Mouse (Mus musculus): ENCODE measurements around the gene Fgd6. TPM values are rescaled to one million over a fixed set of nuclear protein-coding genes. Genes with fewer than 3 reads are reported as not detected.
A peak's percentile ranks its signal among the peaks of the same experiment; 100 is the strongest.

Gene Fgd6
- polyA plus RNA-seq, 1 experiment: 2.8 TPM

DNA sequence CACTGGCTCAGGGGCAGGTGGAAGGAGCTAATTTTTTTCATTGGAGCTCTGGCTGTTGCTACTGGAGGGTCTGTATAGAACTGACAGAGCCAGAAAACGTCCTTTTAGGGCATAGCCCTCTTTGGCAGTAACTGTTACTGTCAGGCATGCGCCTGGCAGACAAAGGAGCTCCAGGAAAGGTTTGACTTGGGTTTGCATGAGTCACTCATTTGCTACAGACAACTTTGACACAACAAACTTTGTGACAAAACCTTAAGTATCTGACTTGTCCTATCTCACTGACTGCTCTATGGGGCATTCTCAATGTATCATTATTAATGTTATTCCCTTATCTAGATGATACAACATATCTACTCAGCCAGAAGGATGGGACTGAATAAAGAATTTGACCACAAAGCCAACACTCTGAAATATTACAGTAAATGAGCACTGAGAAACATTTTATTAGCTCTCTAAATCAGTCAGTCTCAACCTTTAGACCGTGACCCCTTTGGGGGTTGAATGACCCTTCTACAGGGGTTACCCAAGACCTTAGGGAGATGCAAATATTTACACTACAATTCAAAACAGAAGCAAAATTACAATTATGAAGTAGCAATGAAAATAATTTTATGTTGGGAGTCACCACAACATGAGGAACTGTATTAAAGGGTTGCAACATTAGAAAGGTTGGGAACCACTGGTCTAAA lies 25.7 kb upstream of the Fgd6 start:
- no peak overlapping the region for H3K4me3 ChIP-seq (ENCODE audit: extremely low read depth, insufficient read depth, insufficient read length)
- H3K27ac ChIP-seq (ENCODE audit: insufficient read depth, low read length): no peak overlapping the region
- 83% methylated on average over 3 of the region's 3 CpGs for WGBS
- no peak for TF ChIP-seq CTCF (IDR thresholded peaks at IDR 0.05; ENCODE audit: extremely low read depth, insufficient read depth, insufficient read length, insufficient replicate concordance)
- no peaks in the 10 kb centered on the region for H3K27me3 ChIP-seq (ENCODE audit: control insufficient read depth, insufficient read depth, low read length)
- H3K36me3 ChIP-seq (ENCODE audit: control insufficient read depth, insufficient read depth, low read length): peaks cover 2% of the 10 kb centered on the region; the same call in 1 of the 2 replicates
- no peak for DNase-seq (ENCODE audit: low read depth in 1 of 2, low spot score in 2 of 2)
- H3K4me1 ChIP-seq (ENCODE audit: control insufficient read depth, insufficient read depth, insufficient read length): no peaks in the 10 kb centered on the region

DNA sequence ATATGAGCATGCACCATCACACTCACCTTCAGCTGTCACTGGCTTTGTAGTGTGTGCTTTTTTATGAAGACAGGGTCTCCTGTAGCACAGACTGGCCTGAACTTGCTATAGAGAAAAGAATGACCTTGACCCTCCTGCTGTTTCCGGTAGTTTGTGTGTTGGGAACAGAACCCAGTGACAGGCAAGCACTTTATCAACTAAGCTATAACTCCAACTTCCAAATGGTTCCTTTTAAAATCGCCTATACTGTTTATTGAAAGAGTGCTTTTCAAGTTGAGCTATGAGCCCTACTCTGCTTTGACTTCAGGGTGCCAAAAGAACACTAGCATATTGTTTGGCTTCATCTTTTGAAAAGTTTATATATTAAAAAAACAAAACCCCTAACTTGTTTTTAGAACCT lies 24.8 kb upstream of the Fgd6 start:
- Histone ChIP-seq H3K4me3 (ENCODE audit: extremely low read depth, insufficient read depth, insufficient read length) (no peak overlapping the region), H3K4me1 (ENCODE audit: control insufficient read depth, insufficient read depth, insufficient read length) (no peaks in the 10 kb centered on the region), H3K27me3 (ENCODE audit: control insufficient read depth, insufficient read depth, low read length) (no peaks in the 10 kb centered on the region), H3K27ac (ENCODE audit: insufficient read depth, low read length) (no peak overlapping the region), H3K36me3 (ENCODE audit: control insufficient read depth, insufficient read depth, low read length) (peaks cover 2% of the 10 kb centered on the region; the same call in 1 of the 2 replicates)
- TF ChIP-seq POLR2A (IDR thresholded peaks at IDR 0.05; ENCODE audit: low read depth, low read length) (no peak), CTCF (IDR thresholded peaks at IDR 0.05; ENCODE audit: extremely low read depth, insufficient read depth, insufficient read length, insufficient replicate concordance) (no peak)
- WGBS: 84% methylated on average over 2 of the region's 2 CpGs
- DNase-seq (ENCODE audit: low read depth in 1 of 2, low spot score in 2 of 2): no peak

DNA sequence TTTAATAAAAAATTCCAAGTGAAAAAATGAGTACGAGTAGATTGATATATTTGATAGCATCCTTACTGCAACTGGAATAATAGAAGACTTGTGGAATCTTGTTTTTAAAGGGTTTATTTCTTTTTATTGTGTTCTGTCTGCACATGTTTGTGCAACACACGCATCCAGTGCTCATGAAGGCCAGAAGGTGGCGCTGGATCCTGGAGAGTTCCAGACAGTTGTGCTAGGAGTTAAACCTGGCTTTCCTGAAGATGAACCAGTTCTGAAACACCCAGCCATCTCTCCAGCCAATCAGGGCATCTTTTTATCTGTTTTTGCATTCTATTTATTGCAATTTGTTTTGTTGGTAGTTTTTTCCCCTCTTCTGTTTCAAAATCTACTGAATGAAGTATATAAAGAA lies 22.6 kb upstream of the Fgd6 start:
- no peak overlapping the region for H3K4me3 ChIP-seq (ENCODE audit: extremely low read depth, insufficient read depth, insufficient read length)
- WGBS: 64% methylated on average over 3 of the region's 3 CpGs
- H3K27me3 ChIP-seq (ENCODE audit: control insufficient read depth, insufficient read depth, low read length): no peaks in the 10 kb centered on the region
- peak in 1 of 2 experiments; percentile 44 for DNase-seq (ENCODE audit: low read depth in 1 of 2, low spot score in 2 of 2)
- no peaks in the 10 kb centered on the region for H3K4me1 ChIP-seq (ENCODE audit: control insufficient read depth, insufficient read depth, insufficient read length)
- no peak overlapping the region for H3K27ac ChIP-seq (ENCODE audit: insufficient read depth, low read length)
- H3K36me3 ChIP-seq (ENCODE audit: control insufficient read depth, insufficient read depth, low read length): no peaks in the 10 kb centered on the region
- TF ChIP-seq POLR2A (IDR thresholded peaks at IDR 0.05; ENCODE audit: low read depth, low read length) (no peak), CTCF (IDR thresholded peaks at IDR 0.05; ENCODE audit: extremely low read depth, insufficient read depth, insufficient read length, insufficient replicate concordance) (peak; percentile 46; the same call in 1 of the 2 replicates)

DNA sequence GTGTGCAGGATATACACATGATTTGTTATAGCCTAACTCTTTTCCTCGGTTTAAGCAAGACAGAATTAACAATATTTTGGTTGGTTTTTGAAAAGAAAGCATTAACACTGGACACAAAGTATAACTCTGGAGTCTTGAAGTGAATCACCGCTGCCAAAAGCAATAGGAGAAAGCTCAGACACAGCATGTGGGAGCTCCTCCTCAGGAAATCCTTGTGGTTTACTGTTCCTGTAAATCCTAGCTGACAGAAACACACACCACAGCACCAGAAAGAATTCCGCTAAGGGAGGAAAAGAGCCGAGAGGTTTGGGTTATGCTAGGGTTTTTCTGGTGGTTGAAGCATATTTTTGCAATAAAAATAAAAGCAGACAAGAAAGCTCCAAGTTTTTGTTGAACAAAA lies 21.6 kb upstream of the Fgd6 start:
- WGBS: 37% methylated on average over 4 of the region's 4 CpGs
- no peak for DNase-seq (ENCODE audit: low read depth in 1 of 2, low spot score in 2 of 2)
- Histone ChIP-seq H3K27ac (ENCODE audit: insufficient read depth, low read length) (no peak overlapping the region), H3K36me3 (ENCODE audit: control insufficient read depth, insufficient read depth, low read length) (no peaks in the 10 kb centered on the region), H3K27me3 (ENCODE audit: control insufficient read depth, insufficient read depth, low read length) (no peaks in the 10 kb centered on the region), H3K4me1 (ENCODE audit: control insufficient read depth, insufficient read depth, insufficient read length) (no peaks in the 10 kb centered on the region), H3K4me3 (ENCODE audit: extremely low read depth, insufficient read depth, insufficient read length) (no peak overlapping the region)
- TF ChIP-seq POLR2A (IDR thresholded peaks at IDR 0.05; ENCODE audit: low read depth, low read length) (no peak), CTCF (IDR thresholded peaks at IDR 0.05; ENCODE audit: extremely low read depth, insufficient read depth, insufficient read length, insufficient replicate concordance) (no peak)

DNA sequence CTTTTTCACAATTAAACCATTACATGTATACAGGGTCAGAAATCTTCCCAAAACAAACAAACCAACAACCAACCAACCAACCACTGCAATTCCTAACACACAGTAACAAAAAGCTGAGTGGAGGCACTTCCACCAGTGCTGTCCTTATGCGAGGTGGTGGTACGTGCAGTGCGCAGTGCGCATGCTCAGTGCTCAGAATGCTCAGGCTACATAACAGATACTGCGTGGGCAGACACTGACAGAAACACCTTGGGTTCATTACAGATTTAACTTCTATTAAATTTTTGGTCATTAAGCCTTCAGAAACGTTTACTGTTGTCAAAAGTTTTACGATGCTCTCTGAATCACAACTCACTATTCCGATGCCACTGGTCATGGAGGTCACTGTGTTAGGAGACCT lies 18.3 kb upstream of the Fgd6 start:
- TF ChIP-seq POLR2A (IDR thresholded peaks at IDR 0.05; ENCODE audit: low read depth, low read length): no peak
- TF ChIP-seq CTCF (IDR thresholded peaks at IDR 0.05; ENCODE audit: extremely low read depth, insufficient read depth, insufficient read length, insufficient replicate concordance): no peak
- H3K36me3 ChIP-seq (ENCODE audit: control insufficient read depth, insufficient read depth, low read length): no peaks in the 10 kb centered on the region
- no peak overlapping the region for H3K27ac ChIP-seq (ENCODE audit: insufficient read depth, low read length)
- DNase-seq (ENCODE audit: low read depth in 1 of 2, low spot score in 2 of 2): no peak
- H3K4me3 ChIP-seq (ENCODE audit: extremely low read depth, insufficient read depth, insufficient read length): no peak overlapping the region
- no peaks in the 10 kb centered on the region for H3K4me1 ChIP-seq (ENCODE audit: control insufficient read depth, insufficient read depth, insufficient read length)
- 93% methylated on average over 8 of the region's 8 CpGs for WGBS
- no peaks in the 10 kb centered on the region for H3K27me3 ChIP-seq (ENCODE audit: control insufficient read depth, insufficient read depth, low read length)

DNA sequence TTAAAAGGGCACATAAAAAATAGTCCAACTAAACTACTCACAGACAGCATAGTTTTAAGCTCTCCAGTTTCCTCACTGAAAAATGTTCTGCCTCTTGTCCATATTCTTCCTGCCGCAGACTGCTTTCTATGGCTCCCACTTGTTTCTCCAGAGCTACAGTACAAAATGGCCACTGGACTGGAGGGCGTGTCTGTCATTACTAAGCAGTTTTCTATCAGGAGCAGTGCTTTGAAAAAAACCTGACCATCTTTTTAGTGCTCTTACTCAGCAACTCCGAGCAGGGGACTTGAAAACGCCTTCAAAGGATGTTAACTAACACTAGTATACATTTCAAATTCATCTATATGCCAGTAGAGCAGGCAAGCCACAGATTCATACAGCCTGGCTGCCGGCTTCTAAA lies 15.2 kb upstream of the Fgd6 start:
- Histone ChIP-seq H3K27me3 (ENCODE audit: control insufficient read depth, insufficient read depth, low read length) (no peaks in the 10 kb centered on the region), H3K27ac (ENCODE audit: insufficient read depth, low read length) (no peak overlapping the region), H3K4me1 (ENCODE audit: control insufficient read depth, insufficient read depth, insufficient read length) (no peaks in the 10 kb centered on the region), H3K4me3 (ENCODE audit: extremely low read depth, insufficient read depth, insufficient read length) (no peak overlapping the region), H3K36me3 (ENCODE audit: control insufficient read depth, insufficient read depth, low read length) (no peaks in the 10 kb centered on the region)
- no peak for DNase-seq (ENCODE audit: low read depth in 1 of 2, low spot score in 2 of 2)
- TF ChIP-seq CTCF (IDR thresholded peaks at IDR 0.05; ENCODE audit: extremely low read depth, insufficient read depth, insufficient read length, insufficient replicate concordance) (no peak), POLR2A (IDR thresholded peaks at IDR 0.05; ENCODE audit: low read depth, low read length) (no peak)
- WGBS: 78% methylated on average over 5 of the region's 5 CpGs

DNA sequence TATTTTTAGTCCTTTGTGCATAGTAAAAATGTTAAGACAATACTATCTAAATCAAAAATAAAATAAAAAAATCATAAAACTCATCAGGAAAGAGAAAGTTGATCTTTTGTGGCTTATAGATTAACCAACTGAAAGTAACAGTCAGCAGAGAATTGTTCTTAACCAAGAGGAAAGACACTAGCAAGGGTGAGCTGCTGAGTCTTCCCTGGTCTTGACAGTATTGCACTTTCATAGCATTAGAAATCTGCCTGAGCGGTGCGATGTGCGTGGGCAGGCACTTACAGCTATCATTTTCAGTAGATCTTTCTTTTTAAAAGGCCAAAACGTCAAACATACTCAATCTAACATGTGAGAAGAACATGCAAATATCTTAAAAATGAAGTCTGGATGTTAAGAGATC lies 14.7 kb upstream of the Fgd6 start:
- 86% methylated on average over 4 of the region's 4 CpGs for WGBS
- TF ChIP-seq CTCF (IDR thresholded peaks at IDR 0.05; ENCODE audit: extremely low read depth, insufficient read depth, insufficient read length, insufficient replicate concordance) (no peak), POLR2A (IDR thresholded peaks at IDR 0.05; ENCODE audit: low read depth, low read length) (no peak)
- no peak for DNase-seq (ENCODE audit: low read depth in 1 of 2, low spot score in 2 of 2)
- Histone ChIP-seq H3K27ac (ENCODE audit: insufficient read depth, low read length) (no peak overlapping the region), H3K4me3 (ENCODE audit: extremely low read depth, insufficient read depth, insufficient read length) (no peak overlapping the region), H3K27me3 (ENCODE audit: control insufficient read depth, insufficient read depth, low read length) (no peaks in the 10 kb centered on the region), H3K36me3 (ENCODE audit: control insufficient read depth, insufficient read depth, low read length) (no peaks in the 10 kb centered on the region), H3K4me1 (ENCODE audit: control insufficient read depth, insufficient read depth, insufficient read length) (no peaks in the 10 kb centered on the region)

Data from spleen, adult 2 months (tissue).